Mouse (Mus musculus): ENCODE data around the gene Itpa.

Itpa gene

DNA sequence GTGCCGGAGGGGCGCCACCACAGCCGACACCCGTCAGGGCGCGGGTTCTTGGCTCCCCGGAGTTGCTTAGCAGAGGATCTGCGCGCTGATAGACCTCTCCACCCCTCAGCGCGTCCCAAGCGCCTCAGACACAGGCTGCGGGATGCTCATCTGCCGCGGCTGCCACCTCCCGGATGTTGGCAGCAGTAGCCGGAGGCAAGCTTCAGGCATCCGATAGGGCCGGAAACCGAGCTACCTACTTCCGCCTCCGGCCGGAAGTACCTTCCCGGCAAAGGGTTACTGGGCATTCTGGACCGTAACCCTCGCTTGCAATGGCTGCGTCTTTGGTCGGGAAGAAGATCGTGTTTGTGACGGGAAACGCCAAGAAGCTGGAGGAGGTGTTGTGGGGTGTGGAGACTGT, at the start of gene Itpa:
Itpa (plus strand) TSS at position 52 of the 400 bp plus-strand sequence.
- ChIA-PET POLR2A (interaction anchor here (0.5 to 6.7 kb wide), 51 partner anchors 9 to 594 kb away, joined by 3 to 67 read pairs (median 4); partner anchors contain the start of genes Slc4a11 (in 4 of the 4), Lzts3 (in 2 of the 4), Nop56 (in 2 of the 4) and Mrps26 (in 1 of the 4)), CTCF (interaction anchor here in 3 of 4 experiments (0.6 to 2.2 kb wide), 17 partner anchors 10 to 878 kb away, joined by 3 to 11 read pairs (median 4); partner anchors contain the start of genes Mrps26 (in 1 of the 3) and Slc4a11 (in 1 of the 3))

DNA sequence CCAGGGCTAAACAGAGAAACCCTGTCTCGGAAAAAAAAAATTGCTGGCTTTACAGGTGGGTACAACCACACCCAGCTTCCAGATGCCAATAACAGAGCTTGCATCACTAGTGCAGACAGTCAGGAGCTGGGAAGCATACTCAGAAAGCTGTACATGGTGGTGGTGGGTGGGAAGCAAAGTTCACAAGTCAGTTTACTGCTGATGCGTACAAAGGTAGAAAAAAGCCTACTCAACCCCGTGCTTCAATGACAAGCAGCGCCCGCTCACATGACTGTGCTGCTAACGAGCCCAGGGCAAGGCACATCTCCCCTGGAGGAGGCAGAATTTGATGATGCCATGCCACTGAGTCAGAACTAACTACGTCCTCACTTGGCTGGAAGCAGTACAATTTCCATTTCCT, 48.4 kb upstream of the Itpa start:
- ChIA-PET CTCF (interaction anchor here in 1 of 4 experiments (0.7 kb wide), 1 partner anchor 125 kb away, joined by 4 read pairs; no protein-coding TSS in a partner anchor), POLR2A (no interaction called here)

DNA sequence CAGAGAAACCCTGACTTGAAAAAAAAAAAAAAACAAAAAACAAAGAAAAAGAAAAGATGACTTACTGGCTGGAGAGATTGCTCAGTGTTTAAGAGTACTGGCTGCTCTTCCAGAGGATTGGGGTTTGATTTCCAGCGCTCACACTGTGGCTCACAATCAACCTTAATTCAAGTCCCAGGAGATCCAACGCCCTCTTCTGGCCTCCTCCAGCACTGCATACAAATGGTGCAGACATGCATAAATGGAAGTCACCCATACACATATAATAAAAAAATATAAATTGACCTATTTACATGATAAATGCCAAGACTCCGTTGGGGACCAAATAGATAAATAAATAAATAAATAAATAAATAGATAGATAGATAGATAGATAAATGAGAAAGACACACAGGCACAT, 39.0 kb upstream of the Itpa start:
- ChIA-PET CTCF (interaction anchor here (0.6 to 2.0 kb wide), 12 partner anchors 10 to 1549 kb away, joined by 3 to 12 read pairs (median 4); partner anchors contain the start of genes Lzts3 (in 1 of the 4) and Mrps26 (in 1 of the 4)), POLR2A (interaction anchor here in 2 of 4 experiments (0.7 to 1.2 kb wide), 3 partner anchors 9 to 1507 kb away, joined by 4 read pairs; no protein-coding TSS in a partner anchor)

GRCm38 (mm10) chr2:130629080-130629838, 38.2 kb upstream of the Itpa start:
- POLR2A ChIA-PET = interaction anchor here in 3 of 4 experiments (0.6 to 1.5 kb wide), 7 partner anchors 9 to 205 kb away, joined by 3 to 6 read pairs (median 4); partner anchors contain the start of genes Ddrgk1 (in 2 of the 3), Pced1a (in 1 of the 3) and Vps16 (in 1 of the 3)

GRCm38 (mm10) chr2:130629839-130630203, 37.6 kb upstream of the Itpa start, which contains the start of the genes Fastkd5 and Ubox5:
TSS of gene Fastkd5 (minus strand) at chr2:130630027.
TSS of gene Ubox5 (minus strand) at chr2:130630038.
- POLR2A ChIA-PET = interaction anchor here in 3 of 4 experiments (0.6 to 1.5 kb wide), 7 partner anchors 9 to 206 kb away, joined by 3 to 6 read pairs (median 4); partner anchors contain the start of genes Ddrgk1 (in 2 of the 3), Pced1a (in 1 of the 3) and Vps16 (in 1 of the 3)
- CTCF ChIA-PET = interaction anchor here in 1 of 4 experiments (1.8 kb wide), 1 partner anchor 66 kb away, joined by 4 read pairs; the partner anchor contains the start of gene Mrps26

More at GRCm38 (mm10) chr2:130629080-130629838, 38.2 kb upstream of the Itpa start:
- CTCF ChIA-PET = interaction anchor here in 2 of 4 experiments (1.0 to 2.0 kb wide), 3 partner anchors 16 to 87 kb away, joined by 3 to 10 read pairs (median 4); partner anchors contain the start of gene Mrps26 (in 1 of the 2)

DNA sequence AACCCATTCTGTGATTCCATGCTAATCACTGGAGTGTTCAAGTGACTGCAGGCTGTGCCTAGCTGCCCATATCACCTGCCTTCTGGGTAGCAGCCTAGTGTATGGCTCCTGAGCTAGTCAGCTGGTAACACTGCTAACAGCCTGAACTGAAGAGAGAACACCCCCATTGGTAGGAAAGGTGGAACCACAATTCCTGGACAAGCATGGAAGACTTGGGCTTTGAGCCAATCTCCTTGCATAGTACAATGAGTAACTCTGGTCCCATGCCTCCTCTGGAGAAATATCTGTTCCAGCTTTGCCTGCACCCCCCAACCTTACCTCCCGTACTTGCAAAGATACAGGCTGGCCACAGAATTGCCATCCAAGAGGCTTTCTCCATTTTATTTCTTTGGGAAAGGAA, 35.0 kb upstream of the Itpa start:
- ChIA-PET CTCF (no interaction called here), POLR2A (interaction anchor here in 3 of 4 experiments (0.9 to 6.8 kb wide), 9 partner anchors 10 to 73 kb away, joined by 3 to 34 read pairs (median 4); partner anchors contain the start of genes Ddrgk1 (in 2 of the 3), Itpa (in 1 of the 3), Lzts3 (in 1 of the 3) and Slc4a11 (in 1 of the 3))

DNA sequence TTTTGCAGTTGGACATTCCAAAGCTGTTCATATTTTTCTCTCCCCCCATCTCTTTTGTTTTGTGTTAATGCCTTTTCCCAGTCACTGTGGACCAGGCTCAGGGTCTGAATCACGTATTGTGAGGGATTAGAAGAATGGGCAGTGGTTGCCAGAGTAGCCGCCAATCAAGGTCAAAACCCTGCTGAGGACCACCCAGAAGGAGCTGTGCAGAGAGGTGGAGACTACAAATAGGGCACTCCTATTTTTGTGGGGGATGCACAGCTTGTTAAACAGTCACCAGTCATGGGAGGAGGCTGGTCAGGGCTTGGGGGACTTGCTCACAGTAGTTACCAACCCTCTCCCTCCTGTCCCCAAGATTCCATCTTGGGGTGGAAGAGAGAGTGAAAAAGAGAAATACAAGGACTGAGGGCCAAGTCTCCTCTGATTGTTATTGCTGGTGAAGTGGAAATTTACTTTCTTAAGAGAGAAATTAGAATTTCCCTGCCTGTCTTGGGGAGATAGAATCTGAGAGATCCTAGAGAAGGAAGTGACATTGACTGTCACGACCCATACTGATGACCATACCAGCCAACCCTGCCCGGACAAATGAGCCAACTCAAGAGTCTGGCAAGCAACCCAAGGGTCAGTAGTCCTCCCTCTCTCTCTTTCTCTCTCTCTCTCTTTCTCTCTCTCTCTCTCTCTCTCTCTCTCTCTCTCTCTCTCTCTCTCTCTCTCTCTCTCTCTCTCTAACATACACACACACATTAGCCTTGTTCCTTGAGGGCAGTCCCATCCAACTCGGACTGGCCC, 34.3 kb upstream of the Itpa start:
- POLR2A ChIA-PET = interaction anchor here in 3 of 4 experiments (0.6 to 6.8 kb wide), 13 partner anchors 9 to 315 kb away, joined by 3 to 34 read pairs (median 4); partner anchors contain the start of genes Ddrgk1 (in 3 of the 3), Slc4a11 (in 2 of the 3), Itpa (in 1 of the 3) and Lzts3 (in 1 of the 3)
- CTCF ChIA-PET = no interaction called here

DNA sequence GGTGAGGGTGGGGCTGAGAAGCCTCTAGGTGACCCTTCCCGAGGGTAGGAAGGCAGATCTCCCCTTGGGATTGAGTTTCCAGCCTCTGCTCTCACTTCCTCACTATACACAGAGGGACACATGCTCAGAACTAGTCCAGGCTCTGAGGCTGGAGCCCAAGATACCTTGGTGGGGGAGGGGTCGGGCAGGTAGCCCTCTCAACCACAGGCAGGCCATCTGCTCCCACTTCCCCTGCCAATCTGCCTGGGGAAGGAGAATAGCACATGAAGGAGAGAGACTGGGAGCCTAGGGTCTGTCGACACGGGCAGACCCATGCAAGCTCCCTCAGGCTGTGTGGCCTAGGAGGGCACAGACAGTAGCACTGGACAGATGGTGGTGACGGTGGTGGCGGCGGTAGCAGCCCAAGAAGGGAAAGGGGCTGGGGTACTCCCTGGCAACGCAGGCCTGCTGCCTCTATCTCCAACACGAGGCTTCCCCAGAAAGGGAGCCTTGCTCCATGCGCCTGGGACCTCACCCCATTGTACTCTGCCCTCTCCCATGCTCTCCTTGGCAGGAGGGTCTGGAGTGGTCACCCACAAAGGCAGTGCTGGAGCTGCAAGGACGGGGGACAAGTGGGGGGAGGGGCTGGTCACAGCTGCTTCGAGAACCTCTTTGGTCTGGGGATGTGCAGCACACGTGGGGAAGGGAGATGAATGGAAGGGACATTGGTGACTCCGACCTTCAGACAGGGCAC, 33.2 kb upstream of the Itpa start:
- ChIA-PET CTCF (interaction anchor here in 1 of 4 experiments (2.0 kb wide), 1 partner anchor 32 kb away, joined by 5 read pairs; no protein-coding TSS in a partner anchor), POLR2A (interaction anchor here (0.6 to 6.8 kb wide), 14 partner anchors 12 to 314 kb away, joined by 3 to 34 read pairs (median 4); partner anchors contain the start of genes Ddrgk1 (in 3 of the 4), Itpa (in 2 of the 4) and Slc4a11 (in 2 of the 4))

DNA sequence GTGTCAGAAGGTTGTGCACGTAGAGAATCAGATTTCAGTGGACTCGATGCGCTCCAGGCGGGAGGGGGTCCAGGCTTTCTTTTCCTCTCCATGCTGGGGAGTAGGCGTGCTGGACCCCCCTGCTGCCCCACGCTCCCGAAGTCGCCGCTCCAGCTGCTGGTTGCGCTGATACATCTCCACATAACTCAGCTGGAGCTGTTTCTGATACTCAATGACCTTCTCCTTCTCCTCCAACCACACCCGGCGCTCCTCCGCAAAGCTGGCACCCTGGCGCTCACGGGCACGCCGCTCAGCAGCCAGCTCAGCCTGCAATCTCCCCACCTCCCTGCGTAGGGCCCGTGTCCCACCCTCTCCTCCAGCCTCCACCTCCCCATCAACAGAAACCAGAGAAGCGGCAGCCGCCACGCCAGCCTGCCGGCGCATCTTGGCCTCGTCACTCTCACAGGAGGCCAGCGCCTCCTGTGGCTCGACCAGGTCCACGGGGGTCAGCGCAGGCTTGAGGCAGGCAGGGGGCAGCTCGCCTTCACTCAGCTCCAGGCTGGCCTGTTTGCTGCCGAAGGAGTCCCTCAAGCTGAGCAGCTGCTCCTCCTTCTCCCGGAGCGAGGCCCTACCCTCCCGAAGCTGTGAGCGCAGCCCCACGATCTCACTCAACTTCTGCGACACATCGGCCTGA, 32.5 kb upstream of the Itpa start:
- CTCF ChIA-PET = interaction anchor here in 1 of 4 experiments (0.7 to 2.0 kb wide), 3 partner anchors 32 to 134 kb away, joined by 4 to 5 read pairs (median 4); no protein-coding TSS in a partner anchor
- POLR2A ChIA-PET = interaction anchor here (0.6 to 6.8 kb wide), 15 partner anchors 11 to 552 kb away, joined by 3 to 34 read pairs (median 4); partner anchors contain the start of genes Ddrgk1 (in 3 of the 4), Itpa (in 2 of the 4), Cdc25b (in 1 of the 4) and Nop56 (in 1 of the 4)

- CTCF ChIA-PET = interaction anchor here in 1 of 4 experiments (0.7 to 2.0 kb wide), 3 partner anchors 9 to 133 kb away, joined by 3 to 5 read pairs (median 4); no protein-coding TSS in a partner anchor
Measured at GRCm38 (mm10) chr2:130635847-130636246, 31.6 kb upstream of the Itpa start.

DNA sequence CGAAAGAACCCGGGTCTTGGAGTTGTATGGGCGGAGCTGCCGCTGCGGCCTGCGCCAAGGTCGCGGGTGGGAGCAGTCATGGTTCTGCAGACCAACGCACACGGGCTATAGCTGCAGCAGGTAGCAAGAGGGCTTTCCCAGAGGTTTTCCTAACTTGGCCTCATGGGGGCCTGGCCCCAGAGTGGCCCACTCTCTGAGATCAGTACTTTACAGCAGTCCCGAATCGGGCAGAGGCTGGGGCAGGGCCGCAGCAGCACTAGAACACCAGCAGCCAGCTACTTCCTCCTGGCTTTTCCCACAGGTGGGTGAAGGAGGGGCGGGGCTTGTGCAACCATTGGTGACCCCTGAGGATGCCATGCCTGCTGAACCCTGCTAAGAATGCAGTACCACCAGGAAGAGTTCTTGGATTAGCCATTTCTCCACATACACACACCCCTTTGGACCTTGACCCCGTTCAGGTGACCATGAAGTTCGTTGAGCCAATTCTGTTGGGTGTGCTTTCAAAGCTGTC, 29.3 kb upstream of the Itpa start:
- CTCF ChIA-PET = interaction anchor here in 3 of 4 experiments (0.5 to 1.4 kb wide), 8 partner anchors 8 to 347 kb away, joined by 3 to 6 read pairs (median 3); partner anchors contain the start of genes Ddrgk1 (in 1 of the 3) and Itpa (in 1 of the 3)
- POLR2A ChIA-PET = interaction anchor here in 3 of 4 experiments (0.8 to 6.8 kb wide), 24 partner anchors 8 to 364 kb away, joined by 3 to 30 read pairs (median 4); partner anchors contain the start of genes Ddrgk1 (in 3 of the 3), Itpa (in 3 of the 3), Mrps26 (in 2 of the 3) and Nop56 (in 2 of the 3)

More at GRCm38 (mm10) chr2:130635847-130636246, 31.6 kb upstream of the Itpa start:
- POLR2A ChIA-PET = interaction anchor here (0.7 to 6.8 kb wide), 17 partner anchors 10 to 551 kb away, joined by 3 to 34 read pairs (median 4); partner anchors contain the start of genes Ddrgk1 (in 3 of the 4), Itpa (in 2 of the 4), Cdc25b (in 1 of the 4) and Nop56 (in 1 of the 4)

DNA sequence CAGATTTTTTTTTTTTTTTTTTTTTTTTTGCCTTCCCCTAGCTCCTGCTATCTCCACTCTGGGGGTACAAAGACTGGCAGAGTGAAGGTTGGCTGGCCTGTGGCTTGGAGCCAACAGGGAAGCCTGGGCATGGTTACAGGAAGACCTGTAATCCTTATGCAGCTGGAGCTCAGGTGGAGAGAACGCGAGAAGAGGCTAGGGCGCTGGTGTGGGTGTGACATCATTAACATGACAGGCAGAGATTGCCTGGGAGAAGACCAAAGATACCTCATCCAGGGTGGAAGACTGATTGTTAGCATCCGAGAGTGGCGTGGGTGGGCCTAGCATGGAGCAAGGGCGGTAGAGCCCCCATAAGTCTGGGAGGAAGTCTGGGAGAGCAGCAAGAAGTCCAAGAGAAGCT, 28.1 kb upstream of the Itpa start:
- ChIA-PET POLR2A (interaction anchor here (0.6 to 2.9 kb wide), 11 partner anchors 9 to 395 kb away, joined by 3 to 30 read pairs (median 4); partner anchors contain the start of genes Ddrgk1 (in 2 of the 4), Fastkd5 (in 1 of the 4), Itpa (in 1 of the 4) and Mrps26 (in 1 of the 4)), CTCF (interaction anchor here in 1 of 4 experiments (1.0 to 1.7 kb wide), 2 partner anchors 25 to 58 kb away, joined by 4 read pairs; partner anchors contain the start of genes Ddrgk1 and Slc4a11)

- CTCF ChIA-PET = no interaction called here
- POLR2A ChIA-PET = interaction anchor here in 3 of 4 experiments (0.6 to 3.6 kb wide), 14 partner anchors 9 to 349 kb away, joined by 3 to 35 read pairs (median 4); partner anchors contain the start of genes Ddrgk1 (in 2 of the 3), Itpa (in 2 of the 3) and Slc4a11 (in 2 of the 3)
Measured at GRCm38 (mm10) chr2:130641351-130642025, 25.9 kb upstream of the Itpa start.

GRCm38 (mm10) chr2:130642197-130642660, 25.2 kb upstream of the Itpa start:
- ChIA-PET POLR2A (interaction anchor here in 3 of 4 experiments (0.6 to 3.6 kb wide), 22 partner anchors 9 to 358 kb away, joined by 3 to 35 read pairs (median 3); partner anchors contain the start of genes Ddrgk1 (in 3 of the 3), Itpa (in 2 of the 3), Slc4a11 (in 2 of the 3) and Idh3b (in 1 of the 3)), CTCF (interaction anchor here in 2 of 4 experiments (0.6 to 1.2 kb wide), 5 partner anchors 14 to 800 kb away, joined by 3 to 12 read pairs (median 4); no protein-coding TSS in a partner anchor)
